Mouse (Mus musculus) megakaryocyte, embryonic 14.5 days (primary cell): Measurements from ENCODE around the gene Hmx1.

Experiments
- FLI1 ChIP-seq: IDR thresholded peaks from 2 replicates; pipeline ENCODE4 v1.6.1; 2012; ENCODE audit warnings: low read length, inconsistent platforms, mixed read lengths
- GATA1 ChIP-seq: IDR thresholded peaks from 3 replicates; pipeline ENCODE4 v1.6.1; 2012; ENCODE audit warnings: mixed read lengths, low read length, inconsistent platforms, borderline replicate concordance

- no peak for TF ChIP-seq GATA1
- no peak for TF ChIP-seq FLI1
Observed at GRCm38 (mm10) chr5:35427901-35428300, 39.0 kb downstream of the Hmx1 start.
